Mouse (Mus musculus) heart, adult 11 months (tissue): ENCODE data around the gene Atf6b.

ENCODE experiments used
- DNase-seq: peaks from one replicate; pipeline ENCODE4 v3.0.0; 2022

Atf6b gene

DNA sequence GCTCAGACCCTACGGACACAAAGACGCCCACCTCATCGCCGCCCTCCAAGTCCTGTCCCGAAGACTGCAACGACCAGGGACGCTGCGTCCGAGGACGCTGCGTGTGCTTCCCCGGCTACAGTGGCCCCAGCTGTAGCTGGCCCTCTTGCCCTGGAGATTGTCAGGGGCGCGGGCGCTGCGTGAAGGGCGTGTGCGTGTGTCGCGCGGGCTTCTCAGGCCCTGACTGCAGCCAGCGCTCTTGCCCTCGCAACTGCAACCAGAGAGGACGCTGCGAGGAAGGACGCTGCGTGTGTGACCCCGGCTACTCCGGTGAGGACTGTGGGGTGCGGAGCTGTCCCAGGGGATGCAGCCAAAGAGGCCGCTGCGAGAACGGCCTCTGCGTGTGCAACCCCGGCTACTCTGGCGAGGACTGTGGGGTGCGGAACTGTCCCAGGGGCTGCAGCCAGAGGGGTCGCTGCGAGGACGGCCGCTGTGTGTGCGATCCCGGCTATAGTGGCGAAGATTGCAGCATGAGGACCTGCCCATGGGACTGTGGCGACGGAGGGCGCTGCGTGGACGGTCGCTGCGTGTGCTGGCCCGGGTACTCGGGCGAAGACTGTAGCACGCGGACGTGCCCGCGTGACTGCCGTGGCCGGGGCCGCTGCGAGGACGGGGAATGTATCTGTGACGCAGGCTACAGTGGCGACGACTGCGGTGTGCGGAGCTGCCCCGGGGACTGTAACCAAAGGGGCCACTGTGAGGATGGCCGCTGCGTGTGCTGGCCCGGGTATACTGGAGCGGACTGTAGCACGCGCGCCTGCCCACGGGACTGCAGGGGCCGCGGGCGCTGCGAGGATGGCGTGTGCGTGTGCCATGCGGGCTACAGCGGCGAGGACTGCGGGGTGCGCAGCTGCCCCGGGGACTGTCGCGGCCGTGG, 24.5 kb downstream of the Atf6b start:
- DNase-seq: no peak

DNA sequence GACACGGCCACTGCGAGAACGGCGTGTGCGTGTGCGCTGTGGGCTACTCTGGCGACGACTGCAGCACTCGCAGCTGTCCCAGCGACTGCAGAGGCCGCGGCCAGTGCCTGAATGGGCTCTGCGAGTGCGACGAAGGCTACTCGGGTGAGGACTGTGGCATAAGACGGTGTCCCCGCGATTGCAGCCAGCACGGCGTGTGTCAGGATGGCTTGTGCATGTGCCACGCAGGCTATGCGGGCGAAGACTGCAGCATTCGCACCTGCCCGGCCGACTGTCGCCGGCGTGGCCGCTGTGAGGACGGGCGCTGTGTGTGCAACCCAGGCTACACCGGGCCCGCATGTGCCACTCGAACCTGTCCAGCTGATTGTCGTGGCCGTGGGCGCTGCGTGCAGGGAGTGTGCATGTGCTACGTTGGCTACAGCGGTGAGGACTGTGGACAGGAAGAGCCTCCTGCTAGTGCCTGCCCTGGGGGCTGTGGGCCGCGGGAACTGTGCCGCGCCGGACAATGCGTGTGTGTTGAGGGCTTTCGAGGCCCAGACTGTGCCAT, 25.4 kb downstream of the Atf6b start:
- peak; percentile 91 for DNase-seq

DNA sequence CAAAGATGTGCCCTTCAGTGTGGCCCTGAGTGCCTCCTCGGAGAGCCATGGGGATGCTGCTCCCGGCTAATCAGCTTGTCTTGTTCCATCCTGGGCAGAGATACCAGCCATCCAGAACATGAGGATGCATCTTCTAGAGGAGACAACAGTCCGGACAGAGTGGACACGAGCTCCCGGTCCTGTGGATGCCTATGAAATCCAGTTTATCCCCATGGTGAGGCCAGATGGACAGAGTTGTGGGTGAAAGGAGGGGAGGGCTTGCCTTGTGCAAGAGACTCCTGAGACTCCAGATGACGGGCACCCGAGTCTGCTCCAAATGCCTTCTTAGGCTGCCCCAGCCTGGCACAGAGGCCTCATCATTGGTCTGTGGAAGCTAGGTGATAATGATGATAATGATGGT, 26.2 kb downstream of the Atf6b start:
- peak; percentile 91 for DNase-seq

GRCm38 (mm10) chr17:34674524-34675204, 27.7 kb downstream of the Atf6b start:
- DNase-seq: peak; percentile 90

DNA sequence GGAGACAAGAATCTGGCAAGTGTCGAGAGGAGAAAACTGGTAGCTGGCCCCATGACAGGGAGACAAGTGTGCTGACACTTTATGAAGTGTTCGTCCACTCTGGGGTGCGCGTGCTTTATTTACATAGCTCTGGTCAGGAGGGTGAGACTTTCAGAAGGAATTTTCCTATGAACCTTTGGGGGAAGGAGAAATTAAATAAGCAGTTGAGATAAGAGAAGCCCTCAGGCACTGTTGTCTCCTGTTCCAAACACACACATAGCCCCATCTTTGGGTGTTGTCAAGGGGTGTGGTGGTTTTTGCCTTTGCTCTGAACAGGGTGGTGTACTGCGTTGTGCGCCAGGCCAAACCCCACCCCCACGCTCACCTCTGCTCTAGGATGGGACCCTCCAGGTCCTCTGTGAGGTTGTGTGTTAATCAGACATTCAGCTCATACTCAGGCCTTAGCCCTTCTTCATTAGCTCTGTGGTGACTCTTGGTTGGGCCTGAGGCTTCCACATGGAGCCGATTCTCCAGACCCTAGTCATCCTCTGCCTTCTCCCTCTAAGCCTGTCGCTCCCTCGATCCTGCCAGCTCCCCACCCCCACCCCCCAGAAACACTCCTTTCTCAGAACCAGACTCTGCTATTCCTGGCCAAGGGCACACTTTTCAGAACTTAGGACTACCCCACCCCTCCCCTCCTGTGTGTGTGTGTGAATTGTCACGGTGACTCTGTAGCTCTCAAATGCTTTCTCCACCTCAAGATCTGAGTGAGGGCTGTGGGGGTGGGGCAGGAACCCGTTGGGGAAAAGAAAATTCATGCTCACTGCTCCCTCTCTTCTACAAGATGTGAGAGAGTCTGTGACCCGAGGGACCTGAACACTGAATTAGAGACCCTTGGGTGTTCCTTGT, 28.5 kb downstream of the Atf6b start:
- DNase-seq: peak; percentile 90

DNA sequence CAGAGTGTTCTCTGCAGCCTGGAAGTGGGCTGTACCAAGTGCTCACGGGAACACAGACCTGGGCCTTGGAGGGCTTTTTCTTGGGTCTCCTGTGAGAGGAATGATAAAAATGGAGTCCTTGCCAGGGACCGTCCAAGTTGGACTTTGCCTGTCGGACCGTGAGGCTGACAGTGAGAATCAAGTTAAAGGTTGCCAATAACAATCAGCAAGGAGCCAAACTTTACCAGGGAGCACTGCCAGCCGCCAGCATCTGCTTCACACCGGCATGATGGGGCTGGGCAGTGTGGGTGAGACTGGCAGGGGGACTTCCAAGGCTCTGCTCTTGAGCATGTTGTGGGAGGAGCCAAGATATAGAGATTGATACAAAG, 29.1 kb downstream of the Atf6b start:
- DNase-seq: no peak

DNA sequence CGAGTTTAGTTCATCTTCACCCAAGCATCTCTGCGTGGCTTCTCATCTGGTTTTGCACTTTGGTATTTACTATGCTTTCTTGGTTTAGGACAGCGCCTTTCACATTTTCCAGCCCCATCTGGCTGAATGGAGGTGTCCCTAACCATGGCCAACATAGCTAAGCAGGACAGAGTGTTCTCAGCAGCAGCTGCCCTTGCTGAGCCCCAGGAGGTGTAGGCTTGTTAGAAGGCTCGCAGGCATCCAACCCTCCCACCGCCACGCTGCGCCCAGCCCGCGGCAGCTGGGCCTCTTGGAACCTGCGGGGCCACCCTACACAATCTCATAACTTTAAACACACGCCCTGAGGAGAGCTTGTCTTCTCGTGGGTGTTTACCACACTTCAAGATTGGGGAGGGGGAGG, 29.7 kb downstream of the Atf6b start:
- peak; percentile 98 for DNase-seq

- DNase-seq: peak; percentile 94
Observed at GRCm38 (mm10) chr17:34680191-34680590, 33.2 kb downstream of the Atf6b start.

GRCm38 (mm10) chr17:34680621-34681020, 33.7 kb downstream of the Atf6b start:
- DNase-seq: peak; percentile 91

DNA sequence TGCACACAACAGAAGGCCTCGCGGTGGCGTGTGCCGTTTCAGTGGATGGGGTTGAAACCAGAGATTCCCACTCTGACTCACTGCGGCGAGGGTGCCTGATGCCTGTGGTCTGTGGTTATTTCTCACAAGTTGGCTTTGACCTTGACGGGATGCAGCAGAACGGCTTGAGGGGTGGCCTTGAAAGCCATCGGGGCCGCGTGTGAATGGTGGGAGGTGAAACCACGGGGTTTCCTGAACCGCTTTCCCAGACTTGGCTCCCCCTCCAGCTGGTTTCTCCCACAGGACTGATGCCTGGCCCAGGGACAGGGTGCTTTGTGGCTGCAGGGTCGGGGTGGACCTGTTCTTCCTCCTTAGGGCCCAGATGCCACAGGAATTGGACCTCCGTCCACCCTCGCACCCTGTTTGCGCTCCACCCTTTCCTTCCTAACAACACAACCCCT, 34.2 kb downstream of the Atf6b start:
- DNase-seq: peak; percentile 99

GRCm38 (mm10) chr17:34681881-34682536, 35.1 kb downstream of the Atf6b start:
- DNase-seq: peak; percentile 96

GRCm38 (mm10) chr17:34683179-34683578, 36.2 kb downstream of the Atf6b start:
- DNase-seq: peak; percentile 96

GRCm38 (mm10) chr17:34683686-34684220, 36.8 kb downstream of the Atf6b start:
- DNase-seq: peak; percentile 92

DNA sequence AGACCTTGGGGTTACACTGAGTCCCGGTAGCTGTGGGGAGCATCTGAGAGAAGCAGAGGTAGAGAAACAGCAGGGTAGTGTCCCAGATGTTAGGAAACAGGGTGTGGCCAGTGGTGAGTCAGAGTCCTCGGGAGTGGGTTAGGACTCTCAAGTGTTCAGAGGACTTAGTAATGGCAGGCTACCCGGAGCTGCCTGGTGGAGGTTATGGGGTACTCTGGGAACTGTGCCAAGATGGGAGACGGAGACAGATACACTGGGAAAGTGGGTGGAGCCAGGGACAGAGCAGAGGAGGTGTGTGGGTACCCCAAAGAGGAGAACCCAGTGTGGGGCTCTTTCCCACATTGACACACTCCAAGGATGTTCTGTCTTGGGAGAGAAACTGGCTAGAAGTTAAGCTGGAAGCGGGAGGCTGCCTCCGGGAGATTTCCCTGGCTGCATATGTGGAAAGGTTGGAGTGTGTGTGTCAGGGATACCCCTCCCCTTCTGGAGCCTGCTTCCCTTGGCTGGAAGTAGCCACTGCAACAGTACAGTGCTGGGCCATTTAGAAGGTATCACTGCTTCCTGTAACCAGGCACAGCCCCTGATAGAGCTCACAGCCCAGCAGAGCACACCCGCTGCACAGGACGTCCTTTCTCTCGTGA, 37.4 kb downstream of the Atf6b start:
- peak; percentile 98 for DNase-seq

- DNase-seq: peak; percentile 98
Observed at GRCm38 (mm10) chr17:34685120-34686110, 38.5 kb downstream of the Atf6b start.

DNA sequence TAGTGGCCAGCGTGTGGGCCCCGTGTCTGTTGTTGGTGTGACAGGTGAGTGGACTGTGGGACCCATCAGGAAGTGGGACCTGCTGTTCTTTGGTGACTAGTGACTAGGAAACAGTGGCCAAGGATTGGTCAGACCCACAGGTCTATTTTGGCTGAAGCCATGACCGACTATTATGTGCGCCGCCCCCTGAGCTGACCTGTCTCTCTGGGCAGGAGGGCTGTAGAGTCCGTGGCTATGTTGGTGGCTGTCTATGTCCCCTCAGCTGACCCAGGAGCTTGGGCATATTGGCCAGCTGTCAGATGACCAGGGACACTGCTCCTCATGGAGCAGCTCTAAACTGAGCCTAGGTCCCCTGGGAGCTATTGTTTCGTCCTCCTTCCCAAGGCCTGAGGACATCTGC, 41.9 kb downstream of the Atf6b start:
- DNase-seq: peak; percentile 92

- DNase-seq: peak; percentile 99
Observed at GRCm38 (mm10) chr17:34690458-34690857, 43.5 kb downstream of the Atf6b start.

- DNase-seq: peak; percentile 99
Observed at GRCm38 (mm10) chr17:34692906-34693305, 46.0 kb downstream of the Atf6b start.

- DNase-seq: no peak
Observed at GRCm38 (mm10) chr17:34699575-34700408, 52.8 kb downstream of the Atf6b start.
